Mouse (Mus musculus) embryo, embryonic 11 days (tissue): ENCODE results near the gene Psat1.

Experiments used
- DNase-seq: peaks from one replicate; pipeline ENCODE4 v3.0.0-alpha.2; 2015

Psat1 gene

DNA sequence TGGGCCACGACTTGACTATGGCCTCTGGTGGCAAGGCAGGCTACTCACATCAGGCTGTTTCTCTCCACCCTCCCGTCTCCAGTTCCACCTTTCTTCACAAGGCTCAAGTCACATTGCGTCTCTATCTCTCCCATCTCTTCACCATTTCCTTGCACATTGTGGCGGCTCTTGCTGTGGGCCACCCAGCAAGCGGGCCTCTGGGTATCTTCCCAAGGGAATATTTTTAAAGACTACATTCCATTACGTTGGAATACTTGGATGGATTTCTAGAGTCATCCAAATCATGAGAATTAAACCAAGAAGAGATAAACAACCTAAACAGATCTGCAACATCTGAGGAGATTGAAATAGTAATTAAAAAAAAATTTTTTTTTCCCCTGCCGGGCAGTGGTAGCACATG is at the start of gene Psat1:
Psat1 (minus strand) TSS at position 101 of the 400 bp plus-strand sequence.
- no peak for DNase-seq

GRCm38 (mm10) chr19:15990102-15990501 is 43.0 kb upstream of the Psat1 start:
- DNase-seq: no peak

- no peak for DNase-seq
These were observed 38.1 kb upstream of the Psat1 start for GRCm38 (mm10) chr19:15985172-15985713.

DNA sequence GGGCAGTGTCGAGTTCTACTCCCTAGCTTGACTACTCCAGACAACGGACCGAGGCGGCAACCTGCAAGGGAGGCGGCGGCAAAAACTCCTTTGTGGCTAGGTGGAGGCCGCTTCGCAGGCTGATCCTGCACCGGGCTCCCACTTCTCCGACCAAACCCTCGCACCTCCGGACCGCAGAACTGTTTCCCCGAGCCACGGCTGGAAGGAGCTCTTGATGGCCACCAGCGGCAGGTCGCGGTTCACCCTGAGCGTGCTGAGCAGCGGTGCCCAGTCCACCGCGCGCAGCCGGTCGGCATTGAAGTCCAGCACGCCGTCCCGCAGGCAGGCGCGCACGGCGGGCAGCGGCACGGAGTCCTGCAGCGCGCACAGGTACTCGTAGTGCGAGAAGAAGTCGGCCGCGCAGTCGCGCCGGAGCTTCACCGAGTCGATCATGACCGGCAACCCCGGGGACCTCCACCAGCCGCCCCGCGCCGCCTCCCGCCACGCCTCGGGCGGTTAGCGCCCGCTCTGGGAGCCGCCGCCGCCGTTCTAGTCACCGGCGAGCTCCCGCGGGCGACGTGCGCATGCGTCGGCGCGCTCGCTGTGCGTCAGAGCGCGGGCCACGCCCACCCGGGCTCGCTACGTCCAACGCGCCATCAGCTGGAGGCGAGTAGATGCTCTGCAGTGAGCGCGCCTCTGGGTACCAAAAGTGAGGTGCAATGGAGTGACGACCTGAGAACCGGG is 37.5 kb upstream of the Psat1 start, which contains the start of gene Cep78:
Cep78 (minus strand) TSS at position 541 of the 723 bp plus-strand sequence.
- peak; percentile 98 for DNase-seq

GRCm38 (mm10) chr19:15983739-15984344 is 36.7 kb upstream of the Psat1 start:
- DNase-seq: peak; percentile 23

DNA sequence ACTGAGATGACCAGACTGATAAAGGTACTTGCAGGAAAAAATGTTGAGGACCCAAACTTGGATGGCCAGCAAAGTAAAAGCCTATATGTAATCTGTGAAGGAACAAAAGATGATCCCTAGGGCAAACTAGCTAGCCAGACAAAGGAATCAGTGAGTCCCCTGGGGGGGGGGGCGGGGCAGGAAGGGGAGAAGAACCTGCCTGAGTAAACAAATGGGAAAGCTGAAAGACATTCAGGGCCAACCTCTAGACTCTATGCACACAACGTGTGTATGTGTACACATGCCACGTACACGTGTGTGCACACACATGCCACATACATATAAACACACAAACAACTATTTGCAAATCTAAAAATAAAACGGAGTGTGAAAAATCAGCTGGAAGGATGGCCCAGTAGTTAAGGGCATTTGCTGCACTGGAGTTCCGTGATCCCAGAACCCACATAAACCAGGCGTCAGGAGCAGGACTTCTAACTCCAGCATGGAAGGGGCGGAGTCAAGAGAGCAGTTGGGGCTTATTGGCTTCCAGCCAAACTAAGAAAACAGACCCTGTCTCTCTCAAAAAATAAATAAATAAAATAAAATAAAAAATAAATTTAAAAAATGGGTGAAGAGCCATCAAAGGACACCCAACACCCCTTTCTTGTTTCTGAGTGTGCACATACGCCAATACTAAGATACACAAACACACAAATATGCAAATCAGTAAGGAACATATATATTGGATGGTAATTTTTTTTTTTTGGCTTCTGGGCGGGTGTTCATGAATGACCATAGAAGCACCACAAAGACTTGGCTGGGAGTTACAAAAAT is 36.0 kb upstream of the Psat1 start:
- peak; percentile 59 for DNase-seq

DNA sequence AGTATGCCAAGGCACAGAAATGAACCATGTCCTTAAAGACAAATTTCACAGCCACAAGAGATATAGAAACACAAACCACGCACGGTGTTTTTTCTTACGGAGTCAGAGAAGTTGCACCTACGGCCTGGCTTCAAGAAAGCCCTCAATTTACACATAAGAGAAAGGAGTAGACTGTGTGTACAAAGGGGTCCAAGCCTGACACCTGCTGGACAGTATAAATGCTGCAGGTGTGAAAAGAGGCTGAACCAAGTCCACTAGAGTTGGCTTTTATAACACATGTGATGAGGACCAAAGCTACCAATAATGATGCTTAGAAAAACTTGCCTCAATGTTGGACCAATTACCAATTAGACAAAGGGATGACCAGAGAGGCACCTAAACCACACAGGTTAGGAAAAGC is 34.7 kb upstream of the Psat1 start:
- DNase-seq: peak; percentile 75

- no peak for DNase-seq
These were observed 26.2 kb upstream of the Psat1 start for GRCm38 (mm10) chr19:15973365-15973764.

DNA sequence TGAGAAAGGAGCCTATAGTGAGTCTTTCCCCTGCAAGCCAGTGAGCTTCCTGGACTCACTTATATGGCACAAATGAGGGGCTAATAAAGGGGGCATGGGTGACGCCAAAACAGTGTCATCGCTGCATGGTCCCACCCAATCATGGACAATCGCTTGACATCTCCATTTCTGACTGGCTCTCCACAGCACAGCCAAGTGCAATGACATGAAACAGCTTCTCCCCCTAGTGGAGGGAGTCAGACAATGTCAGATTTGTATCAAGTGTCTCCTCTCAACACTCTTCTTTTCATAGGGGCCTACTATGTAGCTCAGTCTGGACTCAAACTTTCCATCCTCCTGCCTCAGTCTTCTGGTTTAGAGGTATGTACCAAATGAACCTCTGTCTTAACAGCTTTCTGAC is 17.9 kb upstream of the Psat1 start:
- peak; percentile 77 for DNase-seq

GRCm38 (mm10) chr19:15964533-15964932 is 17.4 kb upstream of the Psat1 start:
- no peak for DNase-seq

DNA sequence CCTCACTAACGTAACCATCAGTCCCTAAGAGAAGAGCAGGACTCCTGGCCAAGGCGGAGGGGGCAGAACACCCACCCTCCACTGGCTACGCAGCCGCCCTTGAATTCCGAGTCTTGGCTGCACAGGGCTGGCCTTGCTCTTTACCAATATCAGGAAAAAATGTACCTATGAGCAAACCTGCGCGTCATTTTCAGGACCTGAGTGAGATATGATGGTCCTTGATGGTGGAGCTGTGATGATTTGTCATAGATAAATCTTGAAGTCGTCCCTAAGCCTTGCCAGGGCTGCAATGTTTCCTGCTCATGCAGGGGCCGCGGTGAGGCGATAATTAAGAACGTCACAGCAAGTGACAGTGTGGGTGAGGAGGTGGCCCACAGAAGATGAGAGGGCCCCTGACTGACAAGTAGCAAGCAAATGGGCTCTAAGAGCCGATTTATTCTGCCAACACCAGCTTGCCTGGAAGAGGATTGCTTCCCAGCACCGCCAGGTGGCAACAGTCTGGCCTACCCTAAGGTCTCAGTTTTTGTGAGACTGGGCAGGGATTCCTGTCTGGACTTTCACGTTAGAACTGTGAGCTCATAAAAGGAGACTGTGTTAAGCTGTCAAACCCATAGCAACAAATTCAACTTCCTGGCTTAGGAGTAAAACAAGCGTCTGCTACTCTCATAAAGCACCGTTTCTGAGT is 16.0 kb upstream of the Psat1 start:
- DNase-seq: no peak

DNA sequence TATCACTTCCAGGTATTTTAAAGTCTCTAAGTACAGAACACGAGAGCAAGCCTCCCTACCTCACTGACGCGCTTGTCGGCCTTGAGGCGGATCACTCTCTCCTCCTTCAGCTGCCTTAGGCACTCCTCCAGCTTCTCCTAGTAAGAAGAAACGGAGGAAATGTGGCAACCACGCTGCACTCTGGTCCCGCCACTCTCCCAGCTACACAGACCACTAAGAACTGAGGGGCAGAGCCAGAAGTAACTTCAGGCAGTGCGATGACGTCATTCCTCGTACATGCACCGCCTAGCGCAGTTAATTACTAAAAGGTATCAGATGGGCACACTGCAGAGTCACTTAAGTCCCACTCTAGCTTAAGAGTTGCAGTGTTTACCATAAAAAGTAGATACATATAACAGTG is 15.2 kb upstream of the Psat1 start:
- DNase-seq: no peak

- no peak for DNase-seq
These were observed 3.1 kb upstream of the Psat1 start for GRCm38 (mm10) chr19:15950225-15950624.

- DNase-seq: no peak
These were observed 1.7 kb upstream of the Psat1 start for GRCm38 (mm10) chr19:15948867-15949266.

GRCm38 (mm10) chr19:15948426-15948825 is 1.3 kb upstream of the Psat1 start:
- no peak for DNase-seq

GRCm38 (mm10) chr19:15946663-15947062 is 474 bp downstream of the Psat1 start:
- no peak for DNase-seq

- no peak for DNase-seq
These were observed 4.1 kb downstream of the Psat1 start for GRCm38 (mm10) chr19:15943117-15943423.

- no peak for DNase-seq
These were observed 4.6 kb downstream of the Psat1 start for GRCm38 (mm10) chr19:15942421-15943116.

GRCm38 (mm10) chr19:15941399-15941798 is 5.7 kb downstream of the Psat1 start:
- no peak for DNase-seq

GRCm38 (mm10) chr19:15925719-15926045 is 21.5 kb downstream of the Psat1 start:
- peak; percentile 27 for DNase-seq

- DNase-seq: peak; percentile 95
These were observed 22.0 kb downstream of the Psat1 start for GRCm38 (mm10) chr19:15924866-15925718.
